Mouse (Mus musculus) thymus, adult 2 months (tissue): Measurements from ENCODE around the gene Snip1.

Experiments
- CTCF ChIP-seq: fragments of 200-500 bp; IDR thresholded peaks from 2 replicates; pipeline ENCODE4 v1.5.1; 2012; ENCODE audit warnings: mild to moderate bottlenecking, control low read depth, low read length, moderate library complexity, borderline replicate concordance; ENCODE audit not compliant: control insufficient read depth, poor library complexity, insufficient read depth; ENCODE audit errors: extremely low read depth
- POLR2A ChIP-seq: fragments of 200-500 bp; IDR thresholded peaks from 2 replicates; pipeline ENCODE4 v1.6.1; 2012; ENCODE audit warnings: mild to moderate bottlenecking, low read length, control low read depth, moderate library complexity; ENCODE audit not compliant: control insufficient read depth, poor library complexity, insufficient read depth; ENCODE audit errors: extremely low read depth

GRCm38 (mm10) chr4:125077700-125078099, 11.2 kb downstream of the Snip1 start:
- TF ChIP-seq CTCF, result no peak
- no peak for TF ChIP-seq POLR2A
